Mouse (Mus musculus) CD4-positive, CD25-positive, alpha-beta regulatory T cell (primary cell): Measurements from ENCODE around the gene Rnf26. TPM values are rescaled to one million over a fixed set of nuclear protein-coding genes. Genes with fewer than 3 reads are reported as not detected.

Experiments
- polyA plus RNA-seq: library from polyadenylated mRNA; unstranded; fragments of 100-300 nt; shearing (Covaris generic); gene quantifications from one replicate; pipeline ENCODE4 v1.2.1, GENCODE M21; 2017

Rnf26 gene
- polyA plus RNA-seq, result 30.0 TPM

GRCm38 (mm10) chr9:44113105-44113789, at the start of gene Rnf26, which contains the start of gene Gm49380:
TSS of gene Rnf26 (minus strand) at chr9:44113517.
TSS of gene Gm49380 (minus strand) at chr9:44113500.

GRCm38 (mm10) chr9:44134101-44134850, 21.0 kb upstream of the Rnf26 start, which contains the start of gene Mcam:
TSS of gene Mcam (plus strand) at chr9:44134469.

GRCm38 (mm10) chr9:44107110-44107509, 6.2 kb downstream of the Rnf26 start, which contains the start of gene C1qtnf5:
TSS of gene C1qtnf5 (plus strand) at chr9:44107245.

GRCm38 (mm10) chr9:44101490-44101889, 11.8 kb downstream of the Rnf26 start, which contains the start of gene Mfrp:
TSS of gene Mfrp (plus strand) at chr9:44101729.

GRCm38 (mm10) chr9:44066785-44067225, 46.5 kb downstream of the Rnf26 start, which contains the start of gene Usp2:
TSS of gene Usp2 (plus strand) at chr9:44067021.

Other genes with a start within 250 kb of the Rnf26 start
- gene Thy1, start 70.1 kb downstream of the Rnf26 start, polyA plus RNA-seq, result 116 TPM
- 5.4 TPM for gene Usp2, start 46.5 kb downstream of the Rnf26 start, polyA plus RNA-seq
- not detected for gene Mfrp, start 11.8 kb downstream of the Rnf26 start, polyA plus RNA-seq
- gene C1qtnf5, start 6.3 kb downstream of the Rnf26 start, polyA plus RNA-seq, result not detected
- 0.08 TPM for gene Gm49380, start within 50 bp of the Rnf26 start, polyA plus RNA-seq
- 0.35 TPM for gene Mcam, start 21.0 kb upstream of the Rnf26 start, polyA plus RNA-seq
- gene Cbl, start 120.5 kb upstream of the Rnf26 start, polyA plus RNA-seq, result 47.6 TPM
- gene Ccdc153, start 127.2 kb upstream of the Rnf26 start, polyA plus RNA-seq, result not detected
- gene Pdzd3, start 138.0 kb upstream of the Rnf26 start, polyA plus RNA-seq, result not detected
- 11.3 TPM for gene Nlrx1, start 155.1 kb upstream of the Rnf26 start, polyA plus RNA-seq
- not detected for gene Abcg4, start 175.1 kb upstream of the Rnf26 start, polyA plus RNA-seq
- gene Hinfp, start 192.2 kb upstream of the Rnf26 start, polyA plus RNA-seq, result 27.3 TPM
- 17.6 TPM for gene C2cd2l, start 206.8 kb upstream of the Rnf26 start, polyA plus RNA-seq
- 18.8 TPM for gene Dpagt1, start 212.5 kb upstream of the Rnf26 start, polyA plus RNA-seq
- 66.8 TPM for gene H2afx, start 221.2 kb upstream of the Rnf26 start, polyA plus RNA-seq
- 37.2 TPM for gene Hmbs, start 230.7 kb upstream of the Rnf26 start, polyA plus RNA-seq
- 67.2 TPM for gene Vps11, start 248.2 kb upstream of the Rnf26 start, polyA plus RNA-seq